Mouse (Mus musculus) E14TG2a.4 (cell line): ENCODE results near the gene Gm11596.
"Not testable (repeated sequence)": the region's sequence is repeated elsewhere in the genome, so short reads cannot be mapped to it uniquely, and the experiment has no call there.

Source experiments
- CTCF ChIP-seq: conservative IDR thresholded peaks from 2 replicates; pipeline ENCODE4 v1.5.1; 2014; ENCODE audit warnings: low read length
- NANOG ChIP-seq: IDR thresholded peaks from 2 replicates; pipeline ENCODE4 v1.6.1; 2014; ENCODE audit warnings: borderline replicate concordance, low read length, mixed read lengths

GRCm38 (mm10) chr11:99784900-99785299, 8.4 kb downstream of the Gm11596 start, which contains the start of gene Krtap4-9:
- TF ChIP-seq CTCF, NANOG: not testable (repeated sequence)
